ENCODE assay signal across 11 mouse cellular contexts in genomic region chr12:112762018-112762417, GRCm38 (mm10). TPM values are rescaled to one million over a fixed set of nuclear protein-coding genes. Genes with fewer than 3 reads are reported as not detected.
DNase-seq lines count a peak whose midpoint lies in the region; ATAC-seq and TF ChIP-seq lines count a peak whose summit lies in the region.
"Had no signal": no experiment of that assay in that cellular context is flagged by ENCODE, and none has a peak within 500 bp of the region (broad histone marks: within the 10 kb centered on the region; RNA-seq: fewer than 3 reads in every experiment).

No protein-coding gene starts in this region.

- no peaks in the 10 kb centered on the region for H3K27me3 ChIP-seq in intestine, embryonic 15.5 days (replicated peaks)

- ATAC-seq in intestine, embryonic 15.5 days, result peak; percentile 67
- ATAC-seq in monocyte, adult 5-6 weeks (replicated peaks; ENCODE audit: insufficient number of reproducible peaks, low FRiP score, low TSS enrichment, poor library complexity, severe bottlenecking), result peak; percentile 83
- ATAC-seq: inflammation-experienced regulatory T-cells, adult 6 months had no signal

- H3K36me3 ChIP-seq in intestine, embryonic 15.5 days, result no peaks in the 10 kb centered on the region

- peak overlapping the region; percentile 46; the same call in 1 of the 2 replicates for H3K27ac ChIP-seq in layer of hippocampus, adult 2 months
- H3K27ac ChIP-seq in intestine, embryonic 15.5 days, result no peak overlapping the region

- no peaks in the 10 kb centered on the region for H3K9me3 ChIP-seq in intestine, embryonic 15.5 days

- DNase-seq in layer of hippocampus, adult 2 months (ENCODE audit: low spot score in 2 of 2), result no peak
- no peak for DNase-seq in layer of hippocampus, adult 18-20 months (ENCODE audit: low spot score in 2 of 2)
- DNase-seq in MEL-GATA-1-ER (ENCODE audit: extremely low read depth, low read depth), result peak; percentile 42
- no peak for DNase-seq in ovary, postnatal 36 days (ENCODE audit: low spot score)
- no peak for DNase-seq in adrenal gland, postnatal 14 days
- no peak for DNase-seq in T-cell, adult 2 months (ENCODE audit: low spot score)
- DNase-seq: adrenal gland, postnatal 10 days; thymus, adult 18-20 months had no signal

- H3K9ac ChIP-seq in intestine, embryonic 15.5 days, result no peak overlapping the region

- no peak for TF ChIP-seq CTCF in layer of hippocampus, adult 2 months (conservative IDR thresholded peaks at IDR 0.05)

- 82% methylated on average over 3 of the region's 3 CpGs for WGBS in intestine, embryonic 15.5 days

- no peak overlapping the region for H3K4me3 ChIP-seq in layer of hippocampus, adult 2 months
- no peak overlapping the region for H3K4me3 ChIP-seq in intestine, embryonic 15.5 days (replicated peaks)

- H3K4me1 ChIP-seq in intestine, embryonic 15.5 days (replicated peaks), result no peaks in the 10 kb centered on the region

- H3K4me2 ChIP-seq in intestine, embryonic 15.5 days (replicated peaks), result no peak overlapping the region

RNA-seq across cellular contexts. Expression of gene Pld4, which starts 1.6 kb away (rescaled TPM):
- total RNA-seq in layer of hippocampus, adult 2 months (2021), result 1 to 10 TPM; 8.6 to 9.7 TPM
- 10 to 100 TPM; 10.2 to 11.0 TPM for total RNA-seq in layer of hippocampus, adult 18-20 months (2021)
- 11.6 and 12.6 TPM in 2 replicates for polyA plus RNA-seq in intestine, embryonic 15.5 days (2015; fragmentation: Nextera tagmentation; extraction: Ambion mirVana)
- 311 to 369 TPM (median 334 TPM) in 3 replicates for total RNA-seq in monocyte, adult 5-6 weeks (2017)
- 6.4 and 19.9 TPM in 2 replicates for total RNA-seq in adrenal gland, postnatal 14 days (2021)

RNA-seq across cellular contexts. Expression of gene Ahnak2, which starts 40.4 kb away (rescaled TPM):
- total RNA-seq in layer of hippocampus, adult 2 months (2021), result 1 to 10 TPM; 3.3 to 3.5 TPM
- 1 to 10 TPM; 3.4 to 3.8 TPM for total RNA-seq in layer of hippocampus, adult 18-20 months (2021)
- 2.3 and 3.0 TPM in 2 replicates for polyA plus RNA-seq in intestine, embryonic 15.5 days (2015; fragmentation: Nextera tagmentation; extraction: Ambion mirVana)
- 0.67 to 1.2 TPM in 2 of 3 replicates, not detected in the other for total RNA-seq in monocyte, adult 5-6 weeks (2017)
- 7.2 and 9.6 TPM in 2 replicates for total RNA-seq in adrenal gland, postnatal 14 days (2021)
- polyA plus RNA-seq: inflammation-experienced regulatory T-cells, adult 6 months had no signal

RNA-seq across cellular contexts. Expression of gene Cep170b, which starts 41.8 kb away (rescaled TPM):
- total RNA-seq in layer of hippocampus, adult 2 months (2021), result 100 to 1,000 TPM; 194 to 210 TPM
- 100 to 1,000 TPM; 192 to 208 TPM for total RNA-seq in layer of hippocampus, adult 18-20 months (2021)
- polyA plus RNA-seq in intestine, embryonic 15.5 days (2015; fragmentation: Nextera tagmentation; extraction: Ambion mirVana), result 20.1 and 22.4 TPM in 2 replicates
- 0.29 to 0.43 TPM in 2 of 3 replicates, not detected in the other for total RNA-seq in monocyte, adult 5-6 weeks (2017)
- 29.1 and 33.0 TPM in 2 replicates for total RNA-seq in adrenal gland, postnatal 14 days (2021)

RNA-seq across cellular contexts. Expression of gene Clba1, which starts 46.7 kb away (rescaled TPM):
- 10 to 100 TPM; 12.8 to 13.2 TPM for total RNA-seq in layer of hippocampus, adult 2 months (2021)
- total RNA-seq in layer of hippocampus, adult 18-20 months (2021), result 10 to 100 TPM; 11.4 to 14.2 TPM
- polyA plus RNA-seq in intestine, embryonic 15.5 days (2015; fragmentation: Nextera tagmentation; extraction: Ambion mirVana), result 3.7 and 4.6 TPM in 2 replicates
- total RNA-seq in monocyte, adult 5-6 weeks (2017), result 0.96 TPM in 1 of 3 replicates, not detected in the others
- total RNA-seq in adrenal gland, postnatal 14 days (2021), result 3.4 and 5.6 TPM in 2 replicates

Comparison
In these comparisons a context has a peak if more than half of its experiments do, and no peak if none do; other contexts are left out.
1. RNA of gene Pld4, which starts 1.6 kb away (total RNA-seq): 311 to 369 TPM in monocyte, adult 5-6 weeks; 10.2 to 11.0 TPM in layer of hippocampus, adult 18-20 months, 8.6 to 9.7 TPM in layer of hippocampus, adult 2 months and 6.4 to 19.9 TPM in adrenal gland, postnatal 14 days; every median in the first group is over 10 times any median in the second.
2. RNA of gene Cep170b, which starts 41.8 kb away (total RNA-seq): 194 to 210 TPM in layer of hippocampus, adult 2 months, 192 to 208 TPM in layer of hippocampus, adult 18-20 months and 29.1 to 33.0 TPM in adrenal gland, postnatal 14 days; 0.29 to 0.43 TPM in monocyte, adult 5-6 weeks; every median in the first group is over 10 times any median in the second.